Mouse (Mus musculus) liver, embryonic 15.5 days (tissue): ENCODE measurements around the gene Pole. TPM values are rescaled to one million over a fixed set of nuclear protein-coding genes. Genes with fewer than 3 reads are reported as not detected.

Source experiments
- ATAC-seq: fragments of 200-750 bp; cut with Nextera tagmentation; 2 replicates; pipeline ENCODE4 v1.8.0; 2017; ENCODE audit warnings: moderate number of reproducible peaks, mild to moderate bottlenecking, moderate library complexity; ENCODE audit not compliant: insufficient read depth
- H3K27ac ChIP-seq: fragments of 300-500 bp; sonication (generic); replicated peaks from 2 replicates; pipeline ENCODE4 v1.5.1; 2015; ENCODE audit warnings: mild to moderate bottlenecking, inconsistent platforms
- H3K27me3 ChIP-seq: fragments of 300-500 bp; sonication (generic); 2 replicates; pipeline ENCODE4 v1.6.1; 2015; ENCODE audit warnings: mild to moderate bottlenecking, inconsistent platforms
- H3K36me3 ChIP-seq: fragments of 300-500 bp; sonication (generic); replicated peaks from 2 replicates; pipeline ENCODE4 v1.6.1; 2015; ENCODE audit warnings: moderate library complexity, mild to moderate bottlenecking, inconsistent platforms
- H3K4me1 ChIP-seq: fragments of 300-500 bp; sonication (generic); replicated peaks from 2 replicates; pipeline ENCODE4 v1.6.1; 2015; ENCODE audit warnings: inconsistent platforms
- H3K4me2 ChIP-seq: fragments of 300-500 bp; sonication (generic); 2 replicates; pipeline ENCODE4 v1.6.1; 2015; ENCODE audit warnings: moderate library complexity, mild to moderate bottlenecking, inconsistent platforms
- H3K4me3 ChIP-seq: fragments of 300-500 bp; sonication (generic); replicated peaks from 2 replicates; pipeline ENCODE4 v1.5.1; 2015; ENCODE audit warnings: mild to moderate bottlenecking, inconsistent platforms
- H3K9ac ChIP-seq: fragments of 300-500 bp; sonication (generic); 2 replicates; pipeline ENCODE4 v1.6.1; 2015; ENCODE audit warnings: moderate library complexity, mild to moderate bottlenecking, inconsistent platforms
- H3K9me3 ChIP-seq: fragments of 300-500 bp; sonication (generic); replicated peaks from 2 replicates; pipeline ENCODE4 v1.6.1; 2016; ENCODE audit warnings: inconsistent platforms
- WGBS: fragments of 180-500 bp; shearing (Covaris S2); methylation state at CpG from one replicate; pipeline ENCODE4 v1.1.7; 2015; ENCODE audit warnings: mixed read lengths; ENCODE audit not compliant: insufficient replicate concordance; 5-methylcytosine and 5-hydroxymethylcytosine counted together
- polyA plus RNA-seq: library from polyadenylated mRNA; unstranded; fragments of >200 nt; fragmentation: Nextera tagmentation; extraction: Ambion mirVana; gene quantifications from 2 replicates; pipeline ENCODE4 v1.2.1, GENCODE M21; 2015

Pole gene
- polyA plus RNA-seq, 1 experiment from 2014 or later: 16.4 TPM

DNA sequence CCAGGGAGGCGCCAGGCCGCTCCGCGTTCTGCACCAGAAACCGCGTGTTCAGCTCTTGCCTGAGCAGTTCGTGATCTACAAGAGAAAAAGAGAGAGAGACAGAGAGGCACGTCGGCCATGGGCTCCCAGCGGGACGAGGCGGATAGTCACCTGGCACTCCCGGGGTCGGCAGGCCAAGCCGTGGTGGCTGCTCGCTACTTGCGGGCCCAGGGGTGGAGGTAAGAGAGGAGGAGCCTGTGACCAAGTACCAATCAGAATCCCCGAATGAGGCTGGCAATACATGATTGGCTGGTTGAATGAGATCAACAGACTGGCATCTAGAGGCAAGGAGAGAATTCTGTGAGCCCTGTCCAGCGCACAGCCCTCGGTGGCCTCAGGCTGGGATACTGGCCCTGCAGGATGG, 92.1 kb downstream of the Pole start:
- WGBS: 67% methylated on average over 20 of the region's 20 CpGs
- no peaks in the 10 kb centered on the region; the same call in 1 of the 2 replicates for H3K36me3 ChIP-seq
- no peaks in the 10 kb centered on the region for H3K9me3 ChIP-seq
- no peak overlapping the region for H3K4me2 ChIP-seq
- no peaks in the 10 kb centered on the region for H3K4me1 ChIP-seq
- no peak overlapping the region for H3K4me3 ChIP-seq
- no peak for ATAC-seq
- H3K9ac ChIP-seq: no peak overlapping the region
- H3K27me3 ChIP-seq: no peaks in the 10 kb centered on the region
- H3K27ac ChIP-seq: no peak overlapping the region

DNA sequence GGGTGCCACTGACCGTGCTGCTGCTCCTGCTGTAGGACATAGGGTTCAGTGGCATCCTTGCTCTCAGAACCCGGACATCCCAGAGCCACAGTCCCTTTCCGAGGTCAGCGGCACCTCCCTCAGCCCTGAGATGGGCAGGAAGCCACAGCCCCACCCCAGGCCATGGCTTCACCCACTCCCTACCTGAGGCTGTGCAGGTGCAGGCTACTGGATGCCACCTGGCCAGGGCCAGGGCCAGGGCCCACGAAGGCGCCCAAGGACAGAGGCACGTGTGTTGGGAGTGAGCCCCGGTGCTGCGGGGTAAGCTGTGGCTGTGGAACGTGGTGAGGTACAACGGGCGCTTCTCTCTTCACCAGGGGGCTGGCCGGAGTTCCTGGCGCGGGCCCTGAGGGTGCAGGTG, 93.0 kb downstream of the Pole start:
- Histone ChIP-seq H3K27ac (no peak overlapping the region), H3K36me3 (no peaks in the 10 kb centered on the region; the same call in 1 of the 2 replicates), H3K4me2 (no peak overlapping the region), H3K9me3 (no peaks in the 10 kb centered on the region), H3K9ac (no peak overlapping the region), H3K4me1 (no peaks in the 10 kb centered on the region), H3K4me3 (no peak overlapping the region), H3K27me3 (no peaks in the 10 kb centered on the region)
- 84% methylated on average over 15 of the region's 15 CpGs for WGBS
- no peak for ATAC-seq

DNA sequence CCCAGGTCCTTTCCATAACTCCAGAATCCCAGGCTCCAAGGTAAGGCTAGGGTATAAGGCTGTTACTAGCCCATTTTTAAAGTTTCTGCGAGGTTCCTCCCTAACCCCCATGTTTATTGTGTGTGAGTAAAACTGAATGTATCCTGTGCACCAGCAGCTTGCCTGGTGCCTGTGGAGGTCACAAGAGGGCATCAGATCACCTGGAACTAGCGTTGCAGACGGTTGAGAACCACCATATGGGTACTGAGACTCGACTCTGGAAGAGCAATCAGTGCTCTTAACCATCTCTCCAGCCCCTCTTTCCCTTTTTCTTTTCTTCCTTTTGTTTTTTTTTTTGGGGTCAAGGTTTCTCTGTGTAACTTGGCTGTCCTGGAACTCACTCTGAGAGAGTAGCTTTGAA, 93.7 kb downstream of the Pole start:
- Histone ChIP-seq H3K4me3 (no peak overlapping the region), H3K36me3 (no peaks in the 10 kb centered on the region; the same call in 1 of the 2 replicates), H3K9me3 (no peaks in the 10 kb centered on the region), H3K4me2 (no peak overlapping the region), H3K4me1 (no peaks in the 10 kb centered on the region), H3K27me3 (0 out of 2 replicates have a peak, but pooled peaks cover 2% of the 10 kb centered on the region), H3K27ac (no peak overlapping the region), H3K9ac (no peak overlapping the region)
- WGBS: 69% methylated on average over 4 of the region's 4 CpGs
- ATAC-seq: no peak

DNA sequence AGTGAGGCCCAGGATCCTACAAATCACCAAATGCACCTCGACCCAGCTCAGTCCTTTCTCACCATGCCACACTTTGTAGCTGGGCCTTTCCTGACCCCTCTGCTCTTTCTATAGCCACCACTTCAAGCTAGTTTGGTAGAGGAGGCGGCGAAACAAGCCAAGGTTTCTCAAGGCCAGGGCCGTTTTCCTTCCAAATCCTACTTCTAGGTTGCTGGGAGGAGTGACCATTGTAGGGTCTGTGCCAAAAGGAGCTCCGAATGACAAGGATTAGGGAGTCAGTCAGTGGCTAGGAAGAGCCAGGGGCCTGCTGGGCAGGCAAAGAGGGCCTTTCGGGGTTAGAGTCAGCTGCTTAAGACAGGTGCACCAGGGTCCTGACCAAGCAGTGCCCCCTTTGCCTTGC, 98.4 kb downstream of the Pole start:
- Histone ChIP-seq H3K4me2 (no peak overlapping the region), H3K4me3 (no peak overlapping the region), H3K27ac (no peak overlapping the region), H3K27me3 (peaks cover 32% of the 10 kb centered on the region), H3K9me3 (no peaks in the 10 kb centered on the region), H3K4me1 (peaks cover 12% of the 10 kb centered on the region), H3K9ac (no peak overlapping the region), H3K36me3 (no peaks in the 10 kb centered on the region)
- no peak for ATAC-seq
- WGBS: 77% methylated on average over 6 of the region's 6 CpGs

DNA sequence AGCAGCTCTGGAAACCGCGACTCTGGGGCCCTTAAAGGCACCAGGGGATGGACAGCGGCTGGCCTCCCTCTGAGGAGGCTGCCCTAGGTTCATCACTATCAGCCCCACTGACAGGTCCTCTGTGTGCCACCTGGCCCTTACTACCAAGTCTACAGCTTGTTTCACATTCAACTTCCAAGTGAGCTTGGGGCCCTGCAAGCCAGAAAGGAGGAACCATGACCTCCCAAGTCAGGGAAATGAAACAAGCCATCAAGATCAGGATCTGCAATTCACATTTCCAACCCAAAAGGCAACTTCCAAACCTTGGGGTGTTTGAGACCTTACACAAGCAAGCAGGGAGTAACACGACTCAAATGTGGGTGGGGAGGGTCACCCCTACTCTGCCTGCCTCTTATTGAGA, 99.2 kb downstream of the Pole start:
- H3K4me1 ChIP-seq: peaks cover 12% of the 10 kb centered on the region
- no peak for ATAC-seq
- H3K36me3 ChIP-seq: no peaks in the 10 kb centered on the region
- WGBS: 62% methylated on average over 4 of the region's 4 CpGs
- no peak overlapping the region for H3K4me3 ChIP-seq
- H3K4me2 ChIP-seq: no peak overlapping the region
- peaks cover 32% of the 10 kb centered on the region for H3K27me3 ChIP-seq
- no peaks in the 10 kb centered on the region for H3K9me3 ChIP-seq
- no peak overlapping the region for H3K9ac ChIP-seq
- H3K27ac ChIP-seq: no peak overlapping the region

DNA sequence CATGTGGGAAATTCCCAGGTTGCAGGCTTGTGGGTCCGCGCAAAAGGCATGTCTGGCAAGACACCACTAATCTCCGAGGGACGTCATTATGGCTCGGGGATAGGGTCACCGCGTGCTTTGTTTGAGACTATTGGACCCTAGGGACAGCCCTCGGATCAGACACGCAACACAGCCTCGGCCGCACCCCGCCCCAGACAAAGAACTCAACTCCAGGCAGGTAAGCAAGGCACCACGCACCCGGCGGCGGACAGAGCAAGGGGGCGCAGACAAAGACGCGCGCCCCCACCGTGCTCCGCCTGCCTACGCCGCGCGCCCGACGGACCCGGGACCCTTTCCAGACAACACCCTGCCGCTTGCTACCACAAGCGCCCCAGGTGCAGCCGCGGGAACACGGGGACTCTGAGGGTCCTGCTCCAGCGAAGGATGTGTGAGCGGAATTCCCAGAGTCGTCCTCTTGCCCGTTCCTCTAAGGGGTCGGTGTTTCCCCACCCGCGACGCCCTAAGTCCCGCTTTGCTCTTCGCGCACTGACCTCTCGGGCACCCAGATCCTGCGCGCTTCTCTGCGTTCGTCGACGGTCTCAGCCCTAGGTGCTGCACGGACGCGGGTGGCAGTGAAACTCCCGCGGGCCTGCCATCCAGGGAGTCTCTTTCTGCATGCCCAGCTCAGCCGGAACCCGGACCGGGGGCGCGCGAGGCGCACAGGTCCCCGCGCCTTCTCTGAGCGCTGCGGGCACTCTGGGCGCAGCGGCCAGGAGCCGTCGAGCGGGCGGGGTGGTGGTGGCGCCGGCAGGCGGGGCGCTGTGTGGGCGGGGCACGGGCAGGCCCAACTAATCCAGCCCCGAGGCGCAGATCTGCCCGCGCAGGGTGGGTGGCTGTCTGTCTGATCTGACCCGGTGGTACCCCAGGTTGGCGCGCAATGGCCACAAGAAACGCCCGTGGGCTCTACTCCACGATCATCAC, 100.5 kb downstream of the Pole start:
- peak overlapping the region; percentile 70 for H3K4me2 ChIP-seq
- no peak overlapping the region for H3K9ac ChIP-seq
- H3K36me3 ChIP-seq: no peaks in the 10 kb centered on the region
- ATAC-seq: peak; percentile 56
- no peaks in the 10 kb centered on the region for H3K9me3 ChIP-seq
- WGBS: 4% methylated on average over 90 of the region's 90 CpGs
- H3K27ac ChIP-seq: no peak overlapping the region
- H3K4me3 ChIP-seq: peak overlapping the region; percentile 52
- H3K4me1 ChIP-seq: peaks cover 12% of the 10 kb centered on the region
- peaks cover 32% of the 10 kb centered on the region for H3K27me3 ChIP-seq

Other genes with a start within 250 kb of the Pole start
- gene Gm17655, start 213.8 kb upstream of the Pole start, polyA plus RNA-seq: 1.7 and 2.1 TPM in 2 replicates
- 0.71 and 0.82 TPM in 2 replicates for gene Gm35315, start 191.9 kb upstream of the Pole start, polyA plus RNA-seq
- 0.55 and 0.62 TPM in 2 replicates for gene Plcxd1, start 186.3 kb upstream of the Pole start, polyA plus RNA-seq
- gene Gtpbp6, start 178.1 kb upstream of the Pole start, polyA plus RNA-seq: 7.7 and 9.2 TPM in 2 replicates
- gene Zfp605, start 176.2 kb upstream of the Pole start, polyA plus RNA-seq: 1.0 and 1.4 TPM in 2 replicates
- gene Chfr, start 150.5 kb upstream of the Pole start, polyA plus RNA-seq: 17.9 and 19.5 TPM in 2 replicates
- gene Golga3, start 109.6 kb upstream of the Pole start, polyA plus RNA-seq: 6.8 and 7.0 TPM in 2 replicates
- 13.1 and 14.3 TPM in 2 replicates for gene Ankle2, start 55.3 kb upstream of the Pole start, polyA plus RNA-seq
- 25.7 and 27.1 TPM in 2 replicates for gene Pgam5, start 16.4 kb upstream of the Pole start, polyA plus RNA-seq
- gene Pxmp2, start 120 bp upstream of the Pole start, polyA plus RNA-seq: 44.6 and 45.0 TPM in 2 replicates
- 0.09 TPM in 1 of 2 replicates, not detected in the other for gene P2rx2, start 56.9 kb downstream of the Pole start, polyA plus RNA-seq
- gene Lrcol1, start 58.4 kb downstream of the Pole start, polyA plus RNA-seq: not detected in 2 replicates
- 4.1 and 4.9 TPM in 2 replicates for gene Fbrsl1, start 162.2 kb downstream of the Pole start, polyA plus RNA-seq